Mouse (Mus musculus) CD4-positive, CD25-positive, alpha-beta regulatory T cell, adult 2 months (primary cell): Measurements from ENCODE around the gene Ccna1.

Source experiments
- DNase-seq: peaks from one replicate; pipeline ENCODE4 v3.0.0-alpha.2; 2012; ENCODE audit warnings: low read depth, low spot score

The Ccna1 gene

DNA sequence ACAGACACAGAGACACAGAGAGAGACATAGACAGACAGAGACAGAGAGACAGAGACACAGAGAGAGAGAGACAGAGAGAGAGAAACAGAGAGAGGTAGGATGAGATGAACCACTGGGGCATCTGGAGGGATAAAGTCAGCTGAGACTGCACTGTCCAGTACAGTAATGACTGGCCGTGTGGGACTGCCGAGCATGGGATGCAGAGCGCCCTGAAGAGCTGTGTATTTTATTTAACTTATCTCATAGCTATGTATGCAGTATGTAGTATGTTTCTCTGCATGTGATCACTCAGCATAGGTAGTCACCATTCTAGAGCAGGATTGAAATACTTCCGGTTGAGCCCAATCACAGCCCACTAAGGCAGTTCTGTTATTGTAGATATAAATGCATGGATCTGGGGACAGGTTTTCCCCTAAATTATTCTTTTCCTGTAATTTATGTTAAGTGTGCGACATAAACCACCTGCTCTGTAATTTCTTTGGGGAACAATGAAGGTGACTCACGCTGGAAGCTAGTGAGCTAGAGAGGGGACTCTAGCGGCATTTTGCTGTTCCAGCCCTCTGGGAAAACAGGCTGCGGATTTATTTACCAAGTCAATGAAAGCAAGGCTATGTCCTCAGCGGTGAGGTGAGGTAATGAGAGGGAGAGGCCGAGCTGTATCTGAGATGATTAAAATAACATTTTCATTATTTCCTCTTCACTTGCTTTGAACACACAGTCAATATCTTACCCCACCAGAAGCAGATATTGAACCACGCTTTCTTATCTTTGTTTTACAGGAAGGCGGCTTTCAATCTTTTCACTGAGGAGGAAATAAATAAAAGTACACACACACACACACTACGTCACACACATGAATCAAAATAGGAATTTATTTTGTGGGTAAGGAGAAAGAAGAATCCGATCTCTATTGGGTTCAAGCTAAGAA lies 10.7 kb upstream of the Ccna1 start:
- no peak for DNase-seq

DNA sequence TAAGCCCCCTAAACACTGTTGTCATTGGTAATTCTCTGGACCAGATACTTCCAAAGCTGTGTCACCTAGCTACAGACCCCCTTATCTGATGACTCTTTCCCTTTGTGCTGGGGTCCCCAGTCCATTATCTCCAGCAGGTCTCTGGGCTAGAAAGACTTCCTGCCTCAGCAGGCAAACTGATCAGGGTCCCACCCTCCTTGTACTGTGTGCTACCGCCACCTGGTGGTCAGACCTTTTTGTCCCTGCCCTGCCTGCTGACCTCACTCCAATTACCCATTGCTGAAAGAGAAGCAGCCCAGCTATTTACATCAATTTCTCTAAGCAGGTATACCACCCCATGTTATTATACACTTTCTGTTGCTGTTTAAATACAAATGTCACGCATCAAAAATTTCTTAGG lies 9.1 kb upstream of the Ccna1 start:
- peak; percentile 49 for DNase-seq

DNA sequence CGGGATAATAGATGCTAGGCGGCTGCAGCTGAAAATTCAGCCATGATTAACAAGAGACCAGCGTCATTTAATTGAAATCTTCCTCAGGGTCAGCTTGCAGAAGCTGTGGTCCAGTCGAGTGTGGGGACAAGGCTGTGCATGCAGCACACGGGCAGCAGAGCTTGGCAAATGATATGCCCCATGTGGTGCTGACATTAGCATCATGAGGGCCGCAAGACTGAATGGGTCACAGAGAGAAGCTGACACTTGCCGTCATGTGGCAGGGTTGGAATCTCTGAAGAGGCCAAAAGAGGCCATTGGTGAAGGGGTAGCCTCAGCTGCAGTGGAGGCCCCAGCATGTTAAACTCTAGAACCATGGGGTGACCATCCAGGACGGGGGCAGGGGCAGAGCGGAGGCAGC lies 7.4 kb upstream of the Ccna1 start:
- DNase-seq, result no peak

DNA sequence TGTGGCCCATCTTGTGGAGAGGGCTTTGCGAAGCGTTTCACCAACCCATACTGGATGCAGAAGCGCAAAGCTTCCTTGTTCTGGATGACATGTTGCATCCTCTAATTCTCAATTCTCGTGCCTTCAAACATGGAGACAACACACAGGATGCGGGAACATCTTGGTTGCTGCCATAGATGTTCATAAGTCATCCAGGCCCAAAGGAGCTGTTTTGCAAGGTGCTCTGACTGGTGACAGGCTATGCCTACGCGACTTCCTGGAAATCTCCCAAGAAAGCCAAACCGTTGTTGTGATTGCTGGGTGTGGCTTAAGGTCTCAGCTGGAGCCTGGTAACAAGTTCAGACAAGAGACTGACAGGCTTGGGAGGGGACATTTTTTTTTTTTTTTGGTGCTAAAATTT lies 1.1 kb upstream of the Ccna1 start:
- DNase-seq, result no peak

DNA sequence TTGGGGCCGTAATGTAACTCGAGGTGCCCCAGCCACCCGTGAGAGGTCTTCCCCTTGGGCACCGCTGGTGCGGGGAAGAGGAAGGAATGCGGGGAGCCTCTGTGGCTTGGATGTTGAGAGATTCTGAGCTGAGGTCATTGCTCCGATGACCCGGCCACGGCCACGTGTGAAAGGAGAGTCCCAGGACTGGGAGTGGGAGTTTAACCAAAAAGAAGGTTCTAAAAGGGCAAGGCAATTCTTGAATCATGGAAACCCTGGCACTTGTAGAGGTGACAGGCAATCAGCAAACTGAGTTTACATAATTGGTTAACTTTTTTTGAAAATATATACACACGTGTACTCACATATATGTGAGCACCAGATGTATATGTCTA lies 433 bp upstream of the Ccna1 start:
- no peak for DNase-seq

DNA sequence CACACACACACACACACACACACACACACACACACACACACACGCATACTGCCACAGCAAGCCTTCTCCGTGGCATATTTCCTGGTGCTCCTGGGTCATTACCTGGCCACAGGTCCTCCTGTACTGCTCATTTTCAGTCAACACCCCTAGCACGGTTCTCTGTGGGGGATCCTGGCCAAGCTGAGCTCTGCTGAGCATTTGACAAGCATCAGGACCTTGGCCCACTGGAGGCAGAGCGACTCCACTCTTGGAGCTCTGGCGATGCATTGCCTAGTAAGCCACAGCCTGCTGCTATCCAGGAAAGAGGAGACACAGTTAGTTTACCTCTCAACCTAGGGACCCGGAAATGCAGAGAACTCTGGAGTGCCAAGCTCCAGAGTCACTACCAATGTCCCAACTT lies 1.1 kb downstream of the Ccna1 start:
- DNase-seq, result no peak

DNA sequence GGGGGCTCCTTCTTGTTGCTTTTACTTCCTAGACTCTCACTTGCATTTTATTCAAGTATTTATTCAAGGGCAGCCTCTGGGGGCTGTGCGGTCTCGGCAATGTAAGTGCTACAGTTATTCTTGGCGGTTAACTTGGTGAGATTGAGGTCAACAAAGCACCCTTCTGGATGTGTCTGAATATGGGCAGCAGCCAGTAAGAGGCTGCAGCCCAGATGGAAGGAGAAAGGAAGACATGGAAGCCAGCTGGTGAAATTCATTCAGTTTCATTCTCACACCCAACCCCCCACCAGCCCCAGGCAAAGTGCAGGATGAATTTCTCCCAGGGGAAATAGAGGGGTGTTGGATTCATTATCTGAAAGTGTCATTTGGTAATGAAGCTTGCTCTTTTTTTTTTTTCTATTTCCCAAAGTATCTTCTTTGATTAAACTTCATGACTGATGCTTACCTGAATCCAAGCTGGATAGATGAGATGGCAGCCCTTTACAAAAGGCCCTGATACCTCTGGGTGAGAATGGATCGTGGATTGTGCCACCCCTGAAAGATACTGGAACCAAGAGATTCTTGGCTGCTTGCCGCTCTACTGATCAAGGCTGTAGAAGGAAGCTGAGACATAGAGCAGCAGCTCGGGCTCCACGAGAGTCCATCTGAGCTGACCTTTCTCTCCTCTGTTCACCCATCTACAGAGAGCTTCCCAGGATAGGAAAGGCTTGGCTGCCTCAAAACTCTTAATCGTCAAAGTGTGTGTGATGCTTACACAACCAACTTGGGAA lies 10.5 kb downstream of the Ccna1 start:
- DNase-seq, result no peak

DNA sequence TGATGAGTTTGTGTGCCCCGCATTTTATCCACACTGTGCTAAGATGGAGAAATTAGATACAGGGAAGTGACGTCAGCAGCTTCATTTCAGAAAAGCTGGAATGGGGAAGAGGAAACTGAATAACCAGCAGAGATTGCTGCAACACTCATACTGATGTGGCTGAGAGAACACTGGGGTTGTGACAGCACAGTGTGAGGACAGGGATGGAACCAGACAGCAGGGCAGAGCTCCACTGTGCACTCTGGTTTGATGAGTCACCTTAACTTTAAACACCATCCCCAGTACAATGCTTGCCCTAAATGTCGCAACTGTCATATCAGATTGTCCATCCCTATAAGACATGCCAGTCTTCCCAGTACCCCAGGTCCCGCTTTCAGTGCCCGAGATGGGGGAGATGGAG lies 17.7 kb downstream of the Ccna1 start:
- DNase-seq, result no peak

DNA sequence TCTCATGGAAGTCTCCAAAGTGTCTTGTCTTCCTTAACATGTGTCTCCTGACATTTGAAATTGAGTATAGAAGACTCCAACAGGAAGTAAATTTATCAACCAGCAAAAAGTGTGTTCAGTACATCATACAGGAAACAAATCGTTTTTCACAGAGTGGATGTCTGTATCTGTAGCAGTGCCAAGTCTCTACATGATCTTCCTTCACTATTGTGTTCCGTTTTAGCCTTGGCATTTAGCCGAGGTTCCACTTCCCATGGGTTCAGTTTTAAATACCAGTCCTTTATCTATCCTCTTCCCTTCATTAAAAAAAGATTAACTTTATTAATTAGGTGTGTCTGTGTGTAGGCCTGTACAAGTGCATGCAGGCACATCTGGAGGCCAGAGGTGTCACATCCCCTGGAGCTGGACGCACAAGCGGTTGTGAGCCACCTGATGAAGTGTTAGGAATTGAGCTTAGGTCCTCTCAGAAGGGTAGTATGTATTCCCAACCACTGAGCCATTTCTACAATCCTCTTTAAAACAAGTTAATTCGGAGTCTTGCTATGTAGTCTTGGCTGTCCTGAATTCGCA lies 27.9 kb downstream of the Ccna1 start:
- no peak for DNase-seq

DNA sequence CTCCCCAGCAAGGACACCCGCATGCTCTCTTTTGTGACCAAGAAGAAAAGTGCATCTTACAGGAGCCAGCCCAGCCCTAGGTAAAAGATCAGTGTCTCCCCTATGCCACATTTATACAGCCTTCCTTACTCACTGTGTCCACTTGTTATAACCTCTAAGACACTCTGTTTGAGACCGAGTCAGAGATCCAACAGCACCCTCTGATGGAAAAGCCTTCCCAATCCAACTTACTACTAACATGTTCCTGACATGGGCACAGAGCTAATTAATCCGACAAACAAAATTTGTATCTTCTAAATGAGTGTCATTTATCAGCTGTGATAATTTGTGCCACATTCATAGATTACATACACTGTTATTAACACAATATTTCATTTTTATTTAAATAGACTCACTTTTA lies 29.8 kb downstream of the Ccna1 start:
- DNase-seq, result no peak

DNA sequence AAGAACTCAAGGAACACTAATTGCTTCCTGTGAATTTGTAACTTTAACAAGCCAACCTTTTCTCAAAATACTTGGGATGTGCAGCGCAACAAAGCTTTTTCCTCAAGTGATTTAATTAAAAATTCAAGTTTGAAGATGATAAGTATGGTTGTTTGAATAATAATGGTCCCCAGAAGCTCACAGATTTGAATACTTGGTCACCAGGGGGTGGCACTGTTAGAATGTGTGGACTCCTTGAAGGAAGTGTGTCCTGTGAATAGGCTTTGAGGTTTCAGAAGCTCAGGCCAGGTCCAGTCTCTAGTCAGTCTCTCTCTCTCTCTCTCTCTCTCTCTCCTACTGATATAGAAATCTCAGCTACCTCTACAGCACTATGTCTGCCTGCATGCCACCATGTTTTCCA lies 32.0 kb downstream of the Ccna1 start:
- no peak for DNase-seq

DNA sequence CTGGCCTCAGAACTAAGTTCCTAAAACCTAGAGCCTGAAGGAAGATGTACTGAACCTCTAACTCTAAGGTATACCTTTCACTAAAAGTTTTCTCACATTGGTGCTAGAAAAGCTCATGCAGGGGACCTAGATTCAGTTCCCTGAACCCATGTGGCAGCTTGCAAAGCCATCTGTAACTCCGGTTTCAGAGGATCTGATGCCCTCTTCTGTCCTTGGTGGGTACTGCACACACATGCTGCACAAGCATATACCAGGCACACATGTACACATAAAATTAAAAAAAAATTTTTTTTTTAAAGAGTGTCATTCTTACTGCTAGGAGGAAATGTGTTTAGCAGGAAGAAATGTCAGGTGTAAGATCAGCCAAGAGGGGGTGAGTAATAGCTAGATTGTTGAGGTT lies 33.1 kb downstream of the Ccna1 start:
- DNase-seq, result no peak

DNA sequence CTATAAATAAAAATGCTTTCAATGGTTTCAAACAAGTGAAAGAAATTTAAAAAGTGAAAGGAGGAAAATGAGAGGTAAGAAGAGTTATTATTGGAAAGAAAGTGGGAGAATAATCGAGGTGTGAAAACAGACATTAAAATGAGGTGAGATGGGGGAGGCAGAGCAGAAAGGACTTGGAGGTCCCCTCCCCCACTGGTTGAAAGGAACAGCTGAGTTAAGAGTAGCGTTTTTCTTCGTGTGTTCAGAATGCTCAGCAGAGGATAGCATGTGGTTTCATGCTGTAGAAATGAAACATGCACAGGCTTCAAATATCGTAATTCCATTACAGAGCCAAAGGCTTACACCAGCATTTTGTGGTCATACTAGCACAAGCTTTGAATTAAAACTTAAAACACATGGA lies 42.8 kb downstream of the Ccna1 start:
- no peak for DNase-seq

DNA sequence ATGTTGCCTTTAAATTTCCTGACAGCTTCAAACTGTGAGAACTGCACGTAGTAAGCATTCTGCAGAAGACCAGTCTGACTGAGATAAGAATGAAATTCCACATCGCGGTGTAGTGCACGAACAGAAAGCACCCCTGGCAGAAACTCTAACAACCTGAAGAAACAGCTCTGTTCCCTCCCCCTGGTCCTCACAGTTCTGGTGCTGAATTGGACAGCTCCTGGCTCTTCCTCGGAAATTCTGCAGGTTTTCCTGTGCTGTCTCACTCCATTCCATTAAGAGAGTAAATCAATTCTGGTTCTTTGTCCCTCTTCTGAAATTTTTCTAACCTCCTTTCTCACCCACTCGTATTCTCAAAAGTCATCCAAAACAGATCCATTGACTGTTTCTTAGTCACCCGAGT lies 43.6 kb downstream of the Ccna1 start:
- no peak for DNase-seq

DNA sequence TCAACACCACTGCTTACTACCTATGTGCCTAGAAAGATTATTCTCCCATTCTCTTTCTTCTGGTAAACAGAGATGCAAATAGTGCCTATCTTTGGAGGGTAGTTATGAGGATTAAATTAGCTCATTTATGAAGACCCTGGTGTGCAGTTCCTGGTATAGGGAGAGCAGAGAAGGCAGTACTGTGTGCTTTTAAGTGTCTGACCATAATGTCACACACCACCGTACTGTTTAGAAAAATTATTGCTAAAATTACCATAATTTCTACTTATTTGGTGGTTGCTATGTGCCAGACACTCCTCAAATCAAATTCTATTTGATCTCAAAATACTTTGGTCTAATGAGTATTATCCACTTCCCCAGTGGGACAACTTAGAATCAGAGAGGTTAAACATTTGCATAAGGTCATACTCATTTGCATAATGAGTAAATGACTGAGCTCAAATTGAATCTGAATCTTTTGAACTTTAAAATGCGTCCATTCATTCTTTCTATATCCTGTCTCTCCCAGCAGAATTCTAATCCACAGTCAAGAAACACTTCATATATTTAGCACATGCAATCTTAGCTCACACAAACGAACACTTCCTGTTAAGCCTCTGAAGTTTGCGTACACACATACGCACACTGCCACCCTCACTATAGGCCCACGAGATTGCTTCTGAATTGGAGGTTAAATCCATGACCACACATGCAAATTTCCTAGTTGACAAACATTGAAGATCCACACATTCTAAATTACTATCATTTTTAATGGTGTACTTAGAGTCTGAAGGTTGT lies 46.1 kb downstream of the Ccna1 start:
- DNase-seq, result no peak

DNA sequence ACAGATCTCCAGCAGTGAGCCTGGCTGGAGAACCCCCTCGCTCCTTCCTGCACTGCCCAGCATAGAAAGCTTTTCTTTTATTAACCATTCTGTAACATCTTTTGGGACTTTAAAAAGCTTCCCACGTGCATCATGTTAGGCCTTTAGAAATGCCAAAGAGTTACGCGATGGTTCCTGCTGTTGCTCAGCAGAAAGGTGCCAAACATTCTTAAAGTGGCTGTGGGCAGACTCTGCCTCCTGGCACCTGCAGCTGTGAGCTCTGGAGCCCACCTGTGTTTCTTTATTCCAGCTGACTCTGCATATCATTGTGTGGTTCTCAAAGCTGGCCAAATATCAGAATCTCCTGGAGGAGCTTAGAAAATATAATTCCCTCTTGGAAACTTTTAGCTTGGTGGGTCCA lies 51.3 kb downstream of the Ccna1 start:
- no peak for DNase-seq

DNA sequence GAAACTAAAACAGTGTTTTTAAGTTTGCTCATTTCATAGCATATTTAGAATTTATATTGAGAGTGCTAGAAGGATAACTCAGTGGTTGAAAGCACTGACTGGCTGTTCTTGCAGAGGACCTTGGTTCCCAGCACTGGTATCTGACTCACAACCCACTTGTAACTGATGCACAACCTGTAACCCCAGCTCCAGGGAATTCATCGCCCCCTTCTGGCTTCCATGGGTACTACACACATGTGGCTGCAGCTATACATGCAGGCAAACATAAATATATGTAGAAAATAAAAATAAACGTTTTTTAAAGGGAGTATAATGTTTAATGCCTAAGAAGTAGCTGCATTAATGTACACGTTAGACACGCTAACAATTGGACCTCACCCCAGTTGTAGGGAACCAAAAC lies 53.6 kb downstream of the Ccna1 start:
- DNase-seq, result no peak
